Mouse (Mus musculus): Measurements from ENCODE around the gene Mrpl43. TPM values are rescaled to one million over a fixed set of nuclear protein-coding genes. Genes with fewer than 3 reads are reported as not detected.
A peak's percentile ranks its signal among the peaks of the same experiment; 100 is the strongest.

Mrpl43 gene
- polyA plus RNA-seq, 1 experiment from 2014 or later: 79.9 TPM

DNA sequence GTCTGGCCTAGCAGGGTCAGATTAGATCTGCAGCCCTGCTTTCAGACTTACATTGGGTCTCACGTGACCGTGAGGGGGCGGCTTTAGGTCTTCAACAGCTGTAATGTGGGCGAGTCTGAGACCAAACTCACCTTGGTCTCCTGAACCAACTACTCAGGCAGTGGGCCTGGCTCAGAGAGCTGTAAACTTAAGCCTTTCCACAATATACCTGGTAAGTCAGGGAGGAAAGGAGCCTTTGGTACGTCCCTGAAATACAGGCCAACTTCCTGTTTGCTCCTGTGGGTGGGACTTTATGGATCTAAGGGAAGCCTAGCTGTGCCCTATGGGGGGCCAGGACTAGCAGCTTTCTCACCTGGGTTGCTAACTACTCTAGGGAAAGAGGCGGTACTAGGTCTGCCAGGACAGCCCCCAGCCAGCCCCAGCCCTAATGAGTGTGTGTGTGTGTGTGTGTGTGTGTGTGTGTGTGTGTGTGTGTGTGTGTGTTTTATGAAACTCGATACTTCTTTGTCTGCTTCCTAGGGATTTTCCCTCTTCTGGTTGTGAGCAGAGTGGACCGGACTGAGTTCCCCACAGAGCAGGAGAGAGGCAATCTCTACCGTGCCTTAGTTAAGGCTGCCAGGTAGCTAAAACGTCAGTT lies 8.2 kb upstream of the Mrpl43 start, which contains the start of gene Lzts2:
TSS of gene Lzts2 (plus strand) at position 80 of the 637 bp plus-strand sequence.
- 6% methylated on average over 10 of the region's 10 CpGs for WGBS
- Histone ChIP-seq H3K9ac (ENCODE audit: low read depth, low read length) (peak within 1 kb of the TSS; percentile 76), H3K36me3 (ENCODE audit: insufficient read depth, low read length) (0 out of 2 replicates have a peak, but pooled peaks cover 11% of the 10 kb centered on the region), H3K27ac (peak within 1 kb of the TSS; percentile 99), H3K4me2 (ENCODE audit: low read length) (peak within 1 kb of the TSS; percentile 97), H3K9me3 (replicated peaks; ENCODE audit: low read length) (no peaks in the 10 kb centered on the region), H3K27me3 (ENCODE audit: insufficient read depth, low read length) (no peaks in the 10 kb centered on the region), H3K4me1 (replicated peaks; ENCODE audit: insufficient read depth, low read length) (peaks cover 36% of the 10 kb centered on the region), H3K4me3 (replicated peaks; ENCODE audit: low read depth, low read length) (peak within 1 kb of the TSS; percentile 73)
- ATAC-seq (replicated peaks; ENCODE audit: low FRiP score, low read depth) (peak; percentile 17), DNase-seq (ENCODE audit: low spot score) (peak; percentile 63)
- TF ChIP-seq CTCF (IDR thresholded peaks at IDR 0.05; ENCODE audit: low read depth): 0 out of 2 replicates have a peak, but pooled peaks have one; percentile 2

DNA sequence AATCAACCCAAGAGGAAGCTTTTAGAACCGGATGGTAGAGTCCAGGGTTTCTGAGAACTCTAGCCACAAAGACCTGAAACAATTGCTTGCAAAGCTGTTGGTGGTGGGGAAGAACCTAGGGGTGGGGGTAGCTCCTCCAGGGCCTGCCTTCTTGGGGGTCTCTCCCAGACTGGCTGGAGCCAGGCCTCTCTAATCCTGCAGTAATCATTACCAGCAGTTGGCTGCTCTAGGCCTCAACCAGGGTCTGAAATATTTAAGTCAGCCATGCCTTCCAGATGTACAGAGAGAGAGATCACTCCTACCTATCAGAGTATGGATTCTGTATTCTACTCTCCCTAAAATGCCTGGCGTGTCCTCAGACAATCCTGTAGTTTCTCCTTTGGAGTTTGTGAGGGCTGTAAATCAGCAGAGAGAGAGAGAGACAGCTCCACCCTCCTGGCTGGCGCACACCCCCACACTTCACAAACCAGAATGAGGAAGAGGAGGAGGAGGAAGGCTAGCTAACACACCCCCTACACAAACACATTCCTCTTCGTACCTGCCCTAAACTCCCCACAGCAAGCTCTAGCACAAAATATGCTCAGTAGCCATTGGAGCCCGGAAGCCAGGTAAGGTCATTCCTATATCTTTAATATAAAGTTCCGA lies 7.5 kb upstream of the Mrpl43 start:
- DNase-seq (ENCODE audit: low spot score) (no peak), ATAC-seq (replicated peaks; ENCODE audit: low FRiP score, low read depth) (no peak)
- Histone ChIP-seq H3K9me3 (replicated peaks; ENCODE audit: low read length) (no peaks in the 10 kb centered on the region), H3K4me2 (ENCODE audit: low read length) (peak overlapping the region; percentile 97; the same call in 1 of the 2 replicates), H3K27me3 (ENCODE audit: insufficient read depth, low read length) (no peaks in the 10 kb centered on the region), H3K9ac (ENCODE audit: low read depth, low read length) (no peak overlapping the region), H3K27ac (peak overlapping the region; percentile 99), H3K4me1 (replicated peaks; ENCODE audit: insufficient read depth, low read length) (peaks cover 28% of the 10 kb centered on the region), H3K36me3 (ENCODE audit: insufficient read depth, low read length) (0 out of 2 replicates have a peak, but pooled peaks cover 11% of the 10 kb centered on the region), H3K4me3 (replicated peaks; ENCODE audit: low read depth, low read length) (no peak overlapping the region)
- 47% methylated on average over 6 of the region's 6 CpGs for WGBS
- no peak for TF ChIP-seq CTCF (IDR thresholded peaks at IDR 0.05; ENCODE audit: low read depth)

DNA sequence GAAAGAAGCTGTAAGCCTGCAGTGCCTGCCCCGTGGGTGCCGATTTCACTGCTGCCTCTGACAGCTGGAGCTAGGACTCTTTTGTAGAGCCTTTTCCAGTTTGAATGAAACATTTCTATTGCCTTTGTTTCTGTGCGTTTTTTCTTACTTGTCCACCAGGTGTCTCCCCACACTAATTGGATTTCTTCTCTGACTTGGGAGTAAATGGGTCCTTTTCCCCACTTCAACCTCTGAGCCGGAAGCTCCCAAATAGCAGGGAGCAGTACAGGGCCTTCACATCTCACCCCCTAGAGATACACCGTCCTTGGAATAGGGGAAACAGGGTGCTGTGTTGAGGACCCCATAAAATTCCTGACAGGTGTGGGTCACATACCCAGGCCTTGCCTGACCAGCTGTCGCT lies 6.4 kb upstream of the Mrpl43 start:
- no peaks in the 10 kb centered on the region for H3K9me3 ChIP-seq (replicated peaks; ENCODE audit: low read length)
- 0 out of 2 replicates have a peak, but pooled peaks cover 11% of the 10 kb centered on the region for H3K36me3 ChIP-seq (ENCODE audit: insufficient read depth, low read length)
- H3K4me3 ChIP-seq (replicated peaks; ENCODE audit: low read depth, low read length): no peak overlapping the region
- peak; percentile 77 for TF ChIP-seq CTCF (IDR thresholded peaks at IDR 0.05; ENCODE audit: low read depth)
- no peak overlapping the region for H3K4me2 ChIP-seq (ENCODE audit: low read length)
- H3K4me1 ChIP-seq (replicated peaks; ENCODE audit: insufficient read depth, low read length): peaks cover 26% of the 10 kb centered on the region; the same call in 1 of the 2 replicates
- ATAC-seq (replicated peaks; ENCODE audit: low FRiP score, low read depth) (no peak), DNase-seq (ENCODE audit: low spot score) (peak; percentile 85)
- H3K27me3 ChIP-seq (ENCODE audit: insufficient read depth, low read length): no peaks in the 10 kb centered on the region
- 32% methylated on average over 6 of the region's 6 CpGs for WGBS
- no peak overlapping the region for H3K9ac ChIP-seq (ENCODE audit: low read depth, low read length)
- no peak overlapping the region for H3K27ac ChIP-seq

DNA sequence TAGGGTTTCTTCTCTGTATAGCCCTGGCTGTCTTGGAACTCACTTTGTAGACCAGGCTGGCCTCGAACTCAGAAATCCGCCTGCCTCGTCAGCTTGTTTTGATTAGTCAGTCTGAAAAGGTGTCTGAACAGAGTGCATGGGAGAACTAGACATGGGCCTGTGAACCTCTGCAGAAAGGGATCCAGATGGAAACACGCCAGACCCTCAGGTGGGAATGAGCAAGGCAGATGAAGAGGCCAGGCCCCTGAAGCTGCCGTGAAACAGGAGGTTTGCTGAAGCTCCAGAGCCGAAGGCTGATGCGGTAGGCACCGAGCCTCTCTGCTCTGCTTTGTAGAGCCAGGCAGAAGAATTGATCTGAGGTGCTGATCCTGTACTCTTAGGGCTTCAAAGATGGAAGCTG lies 6.0 kb upstream of the Mrpl43 start:
- H3K9me3 ChIP-seq (replicated peaks; ENCODE audit: low read length): no peaks in the 10 kb centered on the region
- no peak overlapping the region for H3K4me2 ChIP-seq (ENCODE audit: low read length)
- 83% methylated on average over 8 of the region's 8 CpGs for WGBS
- H3K9ac ChIP-seq (ENCODE audit: low read depth, low read length): no peak overlapping the region
- no peaks in the 10 kb centered on the region for H3K27me3 ChIP-seq (ENCODE audit: insufficient read depth, low read length)
- H3K27ac ChIP-seq: no peak overlapping the region
- peaks cover 30% of the 10 kb centered on the region for H3K4me1 ChIP-seq (replicated peaks; ENCODE audit: insufficient read depth, low read length)
- no peak for TF ChIP-seq CTCF (IDR thresholded peaks at IDR 0.05; ENCODE audit: low read depth)
- DNase-seq (ENCODE audit: low spot score) (no peak), ATAC-seq (replicated peaks; ENCODE audit: low FRiP score, low read depth) (no peak)
- no peak overlapping the region for H3K4me3 ChIP-seq (replicated peaks; ENCODE audit: low read depth, low read length)
- 0 out of 2 replicates have a peak, but pooled peaks cover 11% of the 10 kb centered on the region for H3K36me3 ChIP-seq (ENCODE audit: insufficient read depth, low read length)

DNA sequence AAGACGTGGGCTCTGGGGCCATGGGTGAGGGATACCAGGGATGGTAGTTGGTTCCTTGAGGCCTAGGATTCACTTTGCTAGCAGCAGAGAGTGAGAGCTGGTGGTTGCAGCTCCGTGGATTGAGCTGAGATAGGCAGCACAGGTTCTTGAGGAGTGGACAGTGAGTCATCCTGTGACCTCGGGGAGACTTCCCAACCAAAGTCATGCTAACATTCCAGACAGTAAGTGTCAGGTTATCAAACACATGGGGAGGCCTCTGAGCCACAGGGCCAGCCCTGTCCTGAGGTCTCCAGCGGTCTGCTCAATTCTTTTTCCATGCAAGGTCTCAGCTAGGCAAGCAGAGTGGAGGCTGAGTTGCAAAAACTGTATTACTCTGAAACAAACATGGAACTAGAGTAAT lies 4.4 kb upstream of the Mrpl43 start:
- Histone ChIP-seq H3K36me3 (ENCODE audit: insufficient read depth, low read length) (0 out of 2 replicates have a peak, but pooled peaks cover 11% of the 10 kb centered on the region), H3K9me3 (replicated peaks; ENCODE audit: low read length) (no peaks in the 10 kb centered on the region), H3K4me2 (ENCODE audit: low read length) (no peak overlapping the region), H3K9ac (ENCODE audit: low read depth, low read length) (no peak overlapping the region), H3K4me3 (replicated peaks; ENCODE audit: low read depth, low read length) (no peak overlapping the region), H3K27me3 (ENCODE audit: insufficient read depth, low read length) (no peaks in the 10 kb centered on the region), H3K4me1 (replicated peaks; ENCODE audit: insufficient read depth, low read length) (peaks cover 30% of the 10 kb centered on the region), H3K27ac (no peak overlapping the region)
- ATAC-seq (replicated peaks; ENCODE audit: low FRiP score, low read depth) (no peak), DNase-seq (ENCODE audit: low spot score) (no peak)
- WGBS: 91% methylated on average over 4 of the region's 4 CpGs
- no peak for TF ChIP-seq CTCF (IDR thresholded peaks at IDR 0.05; ENCODE audit: low read depth)

DNA sequence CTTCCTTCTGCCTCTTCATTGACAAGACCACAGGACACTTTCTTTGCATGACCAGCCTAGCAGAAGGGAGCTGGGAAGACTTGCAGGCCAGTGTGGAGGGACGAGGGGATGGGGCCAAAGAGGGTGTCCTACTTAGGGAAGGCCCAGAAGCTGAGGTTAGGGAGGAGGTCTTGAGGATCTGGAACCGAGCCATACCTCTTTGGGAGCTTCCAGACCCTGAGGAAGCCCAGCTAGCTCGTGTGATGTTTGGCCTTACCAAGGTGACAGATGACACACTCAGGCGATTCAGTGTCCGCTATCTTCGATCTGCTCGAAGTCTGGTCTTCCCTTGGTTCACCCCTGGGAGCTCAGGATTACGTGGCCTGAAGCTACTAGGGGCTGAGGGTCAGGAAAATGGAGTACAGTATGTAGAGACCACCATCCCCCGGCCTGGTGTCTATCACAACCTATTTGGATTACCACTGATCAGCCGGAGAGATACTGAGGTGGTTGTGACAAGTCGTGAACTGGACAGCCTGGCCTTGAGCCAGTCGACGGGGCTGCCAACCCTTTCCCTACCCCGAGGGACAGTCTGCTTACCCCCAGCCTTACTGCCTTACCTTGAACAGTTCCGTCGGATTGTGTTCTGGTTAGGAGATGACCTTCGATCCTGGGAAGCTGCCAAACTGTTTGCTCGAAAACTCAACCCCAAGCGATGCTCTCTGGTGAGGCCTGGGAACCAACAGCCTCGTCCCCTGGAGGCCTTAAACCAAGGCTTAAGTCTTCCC lies 1.4 kb upstream of the Mrpl43 start:
- Histone ChIP-seq H3K27ac (peak overlapping the region; percentile 81; the same call in 1 of the 2 replicates), H3K9me3 (replicated peaks; ENCODE audit: low read length) (no peaks in the 10 kb centered on the region), H3K4me1 (replicated peaks; ENCODE audit: insufficient read depth, low read length) (peaks cover 9% of the 10 kb centered on the region), H3K4me3 (replicated peaks; ENCODE audit: low read depth, low read length) (peak overlapping the region; percentile 89), H3K4me2 (ENCODE audit: low read length) (peak overlapping the region; percentile 68), H3K27me3 (ENCODE audit: insufficient read depth, low read length) (no peaks in the 10 kb centered on the region), H3K9ac (ENCODE audit: low read depth, low read length) (peak overlapping the region; percentile 85), H3K36me3 (ENCODE audit: insufficient read depth, low read length) (0 out of 2 replicates have a peak, but pooled peaks cover 19% of the 10 kb centered on the region)
- no peak for TF ChIP-seq CTCF (IDR thresholded peaks at IDR 0.05; ENCODE audit: low read depth)
- WGBS: 81% methylated on average over 20 of the region's 20 CpGs
- DNase-seq (ENCODE audit: low spot score) (no peak), ATAC-seq (replicated peaks; ENCODE audit: low FRiP score, low read depth) (no peak)
